13 mouse cellular contexts compared by ENCODE assay signal in genomic region chr1:182509110-182509797, GRCm38 (mm10). TPM values are rescaled to one million over a fixed set of nuclear protein-coding genes. Genes with fewer than 3 reads are reported as not detected.
DNase-seq lines count a peak whose midpoint lies in the region; ATAC-seq and TF ChIP-seq lines count a peak whose summit lies in the region.
"Had no signal": no experiment of that assay in that cellular context is flagged by ENCODE, and none has a peak within 500 bp of the region (broad histone marks: within the 10 kb centered on the region; RNA-seq: fewer than 3 reads in every experiment).

No protein-coding gene starts in this region.

- peaks cover 11% of the 10 kb centered on the region for H3K4me1 ChIP-seq in hindbrain, embryonic 13.5 days (replicated peaks)
- peaks cover 8% of the 10 kb centered on the region for H3K4me1 ChIP-seq in hindbrain, embryonic 12.5 days
- H3K4me1 ChIP-seq in E14TG2a.4 (replicated peaks; ENCODE audit: low read depth, low read length) (peaks cover 81% of the 10 kb centered on the region), ES-Bruce4 (ENCODE audit: control insufficient read depth, insufficient read depth, low read length) (peaks cover 11% of the 10 kb centered on the region)
- H3K4me1 ChIP-seq in lung, embryonic 16.5 days (replicated peaks; ENCODE audit: control insufficient read depth, insufficient read depth, low read length) = peaks cover 41% of the 10 kb centered on the region

- H3K9me3 ChIP-seq in hindbrain, embryonic 13.5 days = no peaks in the 10 kb centered on the region
- no peaks in the 10 kb centered on the region for H3K9me3 ChIP-seq in hindbrain, embryonic 12.5 days (replicated peaks)
- H3K9me3 ChIP-seq in E14TG2a.4 (ENCODE audit: low read length) = no peaks in the 10 kb centered on the region
- no peaks in the 10 kb centered on the region for H3K9me3 ChIP-seq in ES-Bruce4 (replicated peaks; ENCODE audit: control insufficient read depth, insufficient read depth, low read length, poor library complexity, severe bottlenecking)
- no peaks in the 10 kb centered on the region for H3K9me3 ChIP-seq in lung, embryonic 16.5 days (ENCODE audit: control insufficient read depth, low read length)
- H3K9me3 ChIP-seq: heart, embryonic 15.5 days; liver, embryonic 13.5 days had no signal

- no peaks in the 10 kb centered on the region for H3K27me3 ChIP-seq in hindbrain, embryonic 13.5 days
- H3K27me3 ChIP-seq in hindbrain, embryonic 12.5 days = no peaks in the 10 kb centered on the region
- H3K27me3 ChIP-seq in E14TG2a.4 (ENCODE audit: insufficient read depth, low read length) (peaks cover 17% of the 10 kb centered on the region), ES-Bruce4 (ENCODE audit: control insufficient read depth, insufficient read depth, low read length, poor library complexity, severe bottlenecking) (no peaks in the 10 kb centered on the region)
- no peaks in the 10 kb centered on the region for H3K27me3 ChIP-seq in lung, embryonic 16.5 days (ENCODE audit: control insufficient read depth, insufficient read depth, low read depth, low read length)
- H3K27me3 ChIP-seq: heart, embryonic 15.5 days; liver, embryonic 13.5 days had no signal

- WGBS in hindbrain, embryonic 13.5 days = 81% methylated on average over 10 of the region's 10 CpGs
- 77% methylated on average over 10 of the region's 10 CpGs for WGBS in hindbrain, embryonic 12.5 days
- 51% methylated on average over 10 of the region's 10 CpGs for WGBS in lung, embryonic 16.5 days

- no peak for TF ChIP-seq POLR2A in ES-Bruce4 (IDR thresholded peaks at IDR 0.05; ENCODE audit: insufficient read depth, low read length)

- DNase-seq in left cerebral cortex, adult 18-20 months (ENCODE audit: low spot score in 2 of 2) = no peak
- DNase-seq in spleen, postnatal 36 days (ENCODE audit: low spot score in 2 of 2) = no peak
- DNase-seq: liver, embryonic 13.5 days; right cerebral cortex, postnatal 4 days had no signal

- no peak for ATAC-seq in hindbrain, embryonic 13.5 days (ENCODE audit: low FRiP score)
- no peak for ATAC-seq in hindbrain, embryonic 12.5 days (ENCODE audit: low FRiP score)
- peak; percentile 91 for ATAC-seq in lung, embryonic 16.5 days (ENCODE audit: low read depth)
- ATAC-seq: inflammation-experienced regulatory T-cells, adult 6 months had no signal

- TF ChIP-seq EP300 in ES-Bruce4 (IDR thresholded peaks at IDR 0.05; ENCODE audit: insufficient read depth, low read depth, low read length) = peak; percentile 34; the same call in 1 of the 2 replicates

- peak overlapping the region; percentile 19; the same call in 1 of the 2 replicates for H3K9ac ChIP-seq in hindbrain, embryonic 13.5 days
- no peak overlapping the region for H3K9ac ChIP-seq in hindbrain, embryonic 12.5 days
- H3K9ac ChIP-seq in ES-Bruce4 (ENCODE audit: low read depth, poor library complexity, severe bottlenecking) = no peak overlapping the region
- H3K9ac ChIP-seq in lung, embryonic 16.5 days (ENCODE audit: low read length) = no peak overlapping the region
- H3K9ac ChIP-seq: heart, embryonic 15.5 days; liver, embryonic 13.5 days had no signal

- TF ChIP-seq CTCF in E14TG2a.4 (conservative IDR thresholded peaks at IDR 0.05; ENCODE audit: low read length) (no peak), ES-Bruce4 (IDR thresholded peaks at IDR 0.05; ENCODE audit: low read depth, low read length) (no peak)

- H3K4me3 ChIP-seq in hindbrain, embryonic 13.5 days = no peak overlapping the region
- no peak overlapping the region for H3K4me3 ChIP-seq in hindbrain, embryonic 12.5 days
- H3K4me3 ChIP-seq in E14TG2a.4 (replicated peaks; ENCODE audit: low read length) = peak overlapping the region; percentile 46
- H3K4me3 ChIP-seq in ES-Bruce4 (ENCODE audit: low read depth, low read length) = peak overlapping the region; percentile 27
- H3K4me3 ChIP-seq in lung, embryonic 16.5 days (ENCODE audit: low read length) = no peak overlapping the region
- H3K4me3 ChIP-seq: heart, embryonic 15.5 days; liver, embryonic 13.5 days had no signal

- H3K36me3 ChIP-seq in hindbrain, embryonic 13.5 days = peaks cover 58% of the 10 kb centered on the region
- peaks cover 44% of the 10 kb centered on the region for H3K36me3 ChIP-seq in hindbrain, embryonic 12.5 days
- no peaks in the 10 kb centered on the region for H3K36me3 ChIP-seq in E14TG2a.4 (ENCODE audit: insufficient read depth, low read length)
- no peaks in the 10 kb centered on the region for H3K36me3 ChIP-seq in ES-Bruce4 (ENCODE audit: control insufficient read depth, insufficient read depth, low read length, poor library complexity, severe bottlenecking)
- peaks cover 27% of the 10 kb centered on the region for H3K36me3 ChIP-seq in lung, embryonic 16.5 days (ENCODE audit: control insufficient read depth, insufficient read depth, low read length)

- H3K4me2 ChIP-seq in hindbrain, embryonic 13.5 days = no peak overlapping the region
- no peak overlapping the region for H3K4me2 ChIP-seq in hindbrain, embryonic 12.5 days (replicated peaks)
- H3K4me2 ChIP-seq in lung, embryonic 16.5 days (ENCODE audit: low read depth, low read length) = no peak overlapping the region
- H3K4me2 ChIP-seq: heart, embryonic 15.5 days; liver, embryonic 13.5 days had no signal

- no peak overlapping the region for H3K27ac ChIP-seq in hindbrain, embryonic 13.5 days
- H3K27ac ChIP-seq in hindbrain, embryonic 12.5 days = no peak overlapping the region
- H3K27ac ChIP-seq in ES-Bruce4 (ENCODE audit: insufficient read depth, low read length) = no peak overlapping the region
- peak overlapping the region; percentile 89 for H3K27ac ChIP-seq in lung, embryonic 16.5 days (ENCODE audit: low read length)
- H3K27ac ChIP-seq: heart, embryonic 15.5 days; liver, embryonic 13.5 days had no signal

RNA-seq across cellular contexts. Expression of gene Capn2, which starts 8.2 kb away (rescaled TPM):
- 85.0 and 85.8 TPM in 2 replicates for polyA plus RNA-seq in hindbrain, embryonic 13.5 days (2015; fragmentation: Nextera tagmentation; extraction: Ambion mirVana)
- polyA plus RNA-seq in hindbrain, embryonic 12.5 days (2016; fragmentation: Nextera tagmentation; extraction: Ambion mirVana) = 136 and 138 TPM in 2 replicates
- polyA plus RNA-seq in ES-Bruce4 (2011; ENCODE audit: insufficient read depth, insufficient read length, low read depth, missing spikeins) = 60.5 and 61.1 TPM in 2 replicates
- 127 and 136 TPM in 2 replicates for polyA plus RNA-seq in lung, embryonic 16.5 days (2015; fragmentation: Nextera tagmentation; extraction: Ambion mirVana)
- 10 to 100 TPM; 65.1 to 66.8 TPM for total RNA-seq in left cerebral cortex, adult 18-20 months (2021)

RNA-seq across cellular contexts. Expression of gene Capn8, which starts 55.6 kb away (rescaled TPM):
- polyA plus RNA-seq in hindbrain, embryonic 13.5 days (2015; fragmentation: Nextera tagmentation; extraction: Ambion mirVana) = 0.10 TPM in 2 replicates
- not detected in 2 replicates for polyA plus RNA-seq in hindbrain, embryonic 12.5 days (2016; fragmentation: Nextera tagmentation; extraction: Ambion mirVana)
- polyA plus RNA-seq in ES-Bruce4 (2011; ENCODE audit: insufficient read depth, insufficient read length, low read depth, missing spikeins) = 0.24 TPM in 1 of 2 replicates, not detected in the other
- polyA plus RNA-seq in lung, embryonic 16.5 days (2015; fragmentation: Nextera tagmentation; extraction: Ambion mirVana) = 0.06 TPM in 1 of 2 replicates, not detected in the other
- not detected for total RNA-seq in left cerebral cortex, adult 18-20 months (2021)
- total RNA-seq: gastrocnemius, adult 8-10 months; monocyte, adult 5-6 weeks had no signal
- polyA plus RNA-seq: heart, embryonic 15.5 days; inflammation-experienced regulatory T-cells, adult 6 months; liver, embryonic 13.5 days had no signal

Comparison
In these comparisons a context has a peak if more than half of its experiments do, and no peak if none do; other contexts are left out.
1. H3K4me3 ChIP-seq: peak in E14TG2a.4 (single experiment) and ES-Bruce4 (single experiment); none in hindbrain, embryonic 13.5 days (single experiment), hindbrain, embryonic 12.5 days (single experiment) and lung, embryonic 16.5 days (single experiment).